Mouse (Mus musculus) left cerebral cortex, postnatal 36 days (tissue): ENCODE data around the gene Xylb. TPM values are rescaled to one million over a fixed set of nuclear protein-coding genes. Genes with fewer than 3 reads are reported as not detected.

Experiments
- DNase-seq, 2 experiments: peaks; one replicate each; pipeline ENCODE4 v3.0.0; 2021 to 2022; ENCODE audit warnings: low spot score in 2 of 2, mixed read lengths in 1 of 2
- intact Hi-C: fragments of 180-260 bp; cut with DNase I; formaldehyde crosslinking; loops from one replicate; pipeline ENCODE4 v1.15.1; 2025
- total RNA-seq, 2 experiments: library from RNA; stranded (reverse); gene quantifications; 2 replicates each; pipeline ENCODE4 v1.2.3; 2021

The Xylb gene
- total RNA-seq, 2 experiments from 2014 or later, result 3.9 to 4.0 TPM

- intact Hi-C loops, result no loop called here
- no peak for DNase-seq
These were observed 21.1 kb downstream of the Xylb start for GRCm38 (mm10) chr9:119378231-119378630.

GRCm38 (mm10) chr9:119382603-119383002 lies 25.4 kb downstream of the Xylb start:
- intact Hi-C loops, result no loop called here
- DNase-seq, result no peak

- no peak for DNase-seq
- intact Hi-C loops, result no loop called here
These were observed 31.8 kb downstream of the Xylb start for GRCm38 (mm10) chr9:119388956-119389355.

- DNase-seq, result no peak
- intact Hi-C loops, result no loop called here
These were observed 33.0 kb downstream of the Xylb start for GRCm38 (mm10) chr9:119390214-119390613.

GRCm38 (mm10) chr9:119394808-119395207 lies 37.6 kb downstream of the Xylb start:
- no peak for DNase-seq
- intact Hi-C loops, result no loop called here

- no peak for DNase-seq
- intact Hi-C loops, result no loop called here
These were observed 44.2 kb downstream of the Xylb start for GRCm38 (mm10) chr9:119401351-119401750.

GRCm38 (mm10) chr9:119401801-119402214 lies 44.6 kb downstream of the Xylb start, which contains the start of gene Acvr2b:
Gene Acvr2b, plus strand, starts transcription at chr9:119402118.
- intact Hi-C loops, result loop anchor here (2.0 kb wide), 1 partner anchor 45 kb away; the partner anchor contains the start of gene Xylb
- peak; percentile 91 to 93 for DNase-seq

- intact Hi-C loops, result loop anchor here (1.0 to 2.0 kb wide), 2 partner anchors 28 to 46 kb away; partner anchors contain the start of gene Xylb
- DNase-seq, result peak; percentile 65 to 71
These were observed 45.4 kb downstream of the Xylb start for GRCm38 (mm10) chr9:119402253-119403235.

- DNase-seq, result peak; percentile 26 to 37
- intact Hi-C loops, result loop anchor here (1.0 to 2.0 kb wide), 2 partner anchors 27 to 46 kb away; partner anchors contain the start of gene Xylb
These were observed 46.1 kb downstream of the Xylb start for GRCm38 (mm10) chr9:119403236-119403641.

- intact Hi-C loops, result no loop called here
- no peak for DNase-seq
These were observed 46.9 kb downstream of the Xylb start for GRCm38 (mm10) chr9:119404090-119404489.

- intact Hi-C loops, result no loop called here
- DNase-seq, result no peak
These were observed 50.7 kb downstream of the Xylb start for GRCm38 (mm10) chr9:119407884-119408283.

GRCm38 (mm10) chr9:119408898-119409664 lies 51.9 kb downstream of the Xylb start:
- intact Hi-C loops, result no loop called here
- no peak for DNase-seq

- DNase-seq, result no peak
- intact Hi-C loops, result no loop called here
These were observed 52.7 kb downstream of the Xylb start for GRCm38 (mm10) chr9:119409864-119410263.

- DNase-seq, result no peak
- intact Hi-C loops, result no loop called here
These were observed 60.8 kb downstream of the Xylb start for GRCm38 (mm10) chr9:119418025-119418424.

- intact Hi-C loops, result no loop called here
- DNase-seq, result no peak
These were observed 62.8 kb downstream of the Xylb start for GRCm38 (mm10) chr9:119419852-119420438.

GRCm38 (mm10) chr9:119425217-119425975 lies 68.2 kb downstream of the Xylb start:
- no peak for DNase-seq
- intact Hi-C loops, result no loop called here

- no peak for DNase-seq
- intact Hi-C loops, result no loop called here
These were observed 68.8 kb downstream of the Xylb start for GRCm38 (mm10) chr9:119425976-119426415.

GRCm38 (mm10) chr9:119426483-119426882 lies 69.3 kb downstream of the Xylb start:
- intact Hi-C loops, result no loop called here
- no peak for DNase-seq

- intact Hi-C loops, result loop anchor here (1.0 to 10.0 kb wide), 4 partner anchors 27 to 276 kb away; partner anchors contain the start of genes Acaa1b, Gm47289 and Xylb
- peak; percentile 68 to 72 for DNase-seq
These were observed 73.1 kb downstream of the Xylb start for GRCm38 (mm10) chr9:119430311-119430710.
